Mouse (Mus musculus) stomach, postnatal 0 days (tissue): Measurements from ENCODE around the gene Rpap3.

Experiments used
- CTCF ChIP-seq: IDR thresholded peaks from 2 replicates; pipeline ENCODE4 v1.5.1; 2016; ENCODE audit warnings: antibody characterized with exemption, low read depth, mild to moderate bottlenecking, moderate library complexity
- EP300 ChIP-seq: optimal IDR thresholded peaks from 2 replicates; pipeline ENCODE3; 2016; ENCODE audit warnings: antibody characterized with exemption

- TF ChIP-seq CTCF (no peak), EP300 (no peak)
Measured at GRCm38 (mm10) chr15:97712546-97712945, 6.9 kb upstream of the Rpap3 start.
